Mouse (Mus musculus) gastrocnemius, adult 8-10 months (tissue): ENCODE results near the gene Oxt. TPM values are rescaled to one million over a fixed set of nuclear protein-coding genes. Genes with fewer than 3 reads are reported as not detected.
A peak's percentile ranks its signal among the peaks of the same experiment; 100 is the strongest.
"Not testable (repeated sequence)": the region's sequence is repeated elsewhere in the genome, so short reads cannot be mapped to it uniquely, and the experiment has no call there.

ENCODE experiments used
- DNase-seq, 2 experiments: peaks; one replicate each; pipeline ENCODE4 v3.0.0; 2022; ENCODE audit warnings: low spot score in 2 of 2
- total RNA-seq, 4 experiments: library from RNA; stranded (reverse); gene quantifications; 2 replicates each; pipeline ENCODE4 v1.2.4; 2022

The Oxt gene
- not detected for total RNA-seq

- no peak for DNase-seq
These were observed at the start of gene Oxt for GRCm38 (mm10) chr2:130575873-130576272. Gene Oxt (plus strand): TSS chr2:130576173.

GRCm38 (mm10) chr2:130528457-130528856 lies 47.5 kb upstream of the Oxt start:
- DNase-seq: no peak

- no peak for DNase-seq
These were observed 46.7 kb upstream of the Oxt start for GRCm38 (mm10) chr2:130529290-130529689.

GRCm38 (mm10) chr2:130529925-130530324 lies 46.0 kb upstream of the Oxt start:
- DNase-seq: no peak

GRCm38 (mm10) chr2:130532201-130532600 lies 43.8 kb upstream of the Oxt start:
- no peak for DNase-seq

- no peak for DNase-seq
These were observed 41.0 kb upstream of the Oxt start for GRCm38 (mm10) chr2:130535017-130535416.

- DNase-seq: no peak
These were observed 39.1 kb upstream of the Oxt start for GRCm38 (mm10) chr2:130536890-130537289.

GRCm38 (mm10) chr2:130538876-130539546 lies 37.0 kb upstream of the Oxt start:
- no peak for DNase-seq

GRCm38 (mm10) chr2:130540266-130540665 lies 35.7 kb upstream of the Oxt start:
- no peak for DNase-seq

- DNase-seq: no peak
These were observed 29.0 kb upstream of the Oxt start for GRCm38 (mm10) chr2:130546957-130547356.

- no peak for DNase-seq
These were observed 21.1 kb upstream of the Oxt start for GRCm38 (mm10) chr2:130554841-130555240.

- DNase-seq: no peak
These were observed 19.7 kb upstream of the Oxt start for GRCm38 (mm10) chr2:130556292-130556691.

- DNase-seq: no peak
These were observed 18.5 kb upstream of the Oxt start for GRCm38 (mm10) chr2:130557462-130557861.

GRCm38 (mm10) chr2:130558015-130558414 lies 18.0 kb upstream of the Oxt start:
- DNase-seq: no peak

- DNase-seq: peak; percentile 83 to 90
These were observed 12.5 kb upstream of the Oxt start, which contains the start of gene Mrps26 for GRCm38 (mm10) chr2:130563212-130564055. Gene Mrps26 (plus strand): TSS chr2:130563742.

- no peak for DNase-seq
These were observed 11.9 kb upstream of the Oxt start for GRCm38 (mm10) chr2:130564063-130564462.

- DNase-seq: no peak
These were observed 11.0 kb upstream of the Oxt start for GRCm38 (mm10) chr2:130564983-130565382.

GRCm38 (mm10) chr2:130568921-130569320 lies 7.1 kb upstream of the Oxt start:
- no peak for DNase-seq

GRCm38 (mm10) chr2:130569926-130570325 lies 6.0 kb upstream of the Oxt start:
- DNase-seq: no peak

- DNase-seq: no peak
These were observed 1.0 kb upstream of the Oxt start for GRCm38 (mm10) chr2:130574960-130575359.

- not testable (repeated sequence) for DNase-seq
These were observed 591 bp downstream of the Oxt start for GRCm38 (mm10) chr2:130576564-130576963.

- DNase-seq: no peak
These were observed 1.0 kb downstream of the Oxt start for GRCm38 (mm10) chr2:130577021-130577420.

GRCm38 (mm10) chr2:130577632-130578031 lies 1.7 kb downstream of the Oxt start:
- no peak for DNase-seq
